Mouse (Mus musculus): ENCODE data around the gene Gm11758. TPM values are rescaled to one million over a fixed set of nuclear protein-coding genes. Genes with fewer than 3 reads are reported as not detected.

Gm11758 gene
- not detected in 2 replicates for polyA plus RNA-seq (2012; rRNA removed; ENCODE audit: low replicate concordance)

DNA sequence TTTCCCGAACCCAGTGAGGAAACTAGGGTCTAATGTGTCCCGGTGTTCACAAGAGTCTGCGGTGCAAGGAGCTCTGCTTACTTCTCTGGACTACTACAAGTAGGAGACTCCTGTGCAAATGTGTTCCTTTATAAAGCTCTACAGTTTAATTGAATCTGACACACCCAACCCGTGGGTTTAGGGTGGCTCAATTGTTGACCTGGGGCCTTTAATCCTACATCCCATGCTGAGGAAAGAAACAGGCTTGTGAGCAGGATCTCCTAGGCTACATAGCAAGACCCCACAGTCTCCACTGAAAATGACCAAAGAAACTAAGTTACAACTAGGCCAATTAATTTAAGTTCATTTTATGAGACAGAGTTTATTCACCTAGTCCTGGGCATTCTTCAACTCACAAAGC lies at the start of gene Gm11758:
Gene Gm11758, minus strand, starts transcription at position 101 of the 400 bp plus-strand sequence.

DNA sequence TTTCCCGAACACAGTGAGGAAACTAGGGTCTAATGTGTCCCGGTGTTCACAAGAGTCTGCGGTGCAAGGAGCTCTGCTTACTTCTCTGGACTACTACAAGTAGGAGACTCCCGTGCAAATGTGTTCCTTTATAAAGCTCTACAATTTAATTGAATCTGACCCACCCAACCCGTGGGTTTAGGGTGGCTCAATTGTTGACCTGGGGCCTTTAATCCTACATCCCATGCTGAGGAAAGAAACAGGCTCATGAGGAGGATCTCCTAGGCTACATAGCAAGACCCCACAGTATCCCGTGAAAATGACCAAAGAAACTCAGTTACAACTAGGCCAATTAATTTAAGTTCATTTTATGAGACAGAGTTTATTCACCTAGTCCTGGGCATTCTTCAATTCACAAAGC lies 44.6 kb upstream of the Gm11758 start, which contains the start of gene Gm11756:
Gene Gm11756, minus strand, starts transcription at position 101 of the 400 bp plus-strand sequence.

DNA sequence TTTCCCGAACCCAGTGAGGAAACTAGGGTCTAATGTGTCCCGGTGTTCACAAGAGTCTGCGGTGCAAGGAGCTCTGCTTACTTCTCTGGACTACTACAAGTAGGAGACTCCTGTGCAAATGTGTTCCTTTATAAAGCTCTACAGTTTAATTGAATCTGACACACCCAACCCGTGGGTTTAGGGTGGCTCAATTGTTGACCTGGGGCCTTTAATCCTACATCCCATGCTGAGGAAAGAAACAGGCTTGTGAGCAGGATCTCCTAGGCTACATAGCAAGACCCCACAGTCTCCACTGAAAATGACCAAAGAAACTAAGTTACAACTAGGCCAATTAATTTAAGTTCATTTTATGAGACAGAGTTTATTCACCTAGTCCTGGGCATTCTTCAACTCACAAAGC lies 29.8 kb upstream of the Gm11758 start, which contains the start of gene Gm13871:
Gene Gm13871, minus strand, starts transcription at position 101 of the 400 bp plus-strand sequence.

DNA sequence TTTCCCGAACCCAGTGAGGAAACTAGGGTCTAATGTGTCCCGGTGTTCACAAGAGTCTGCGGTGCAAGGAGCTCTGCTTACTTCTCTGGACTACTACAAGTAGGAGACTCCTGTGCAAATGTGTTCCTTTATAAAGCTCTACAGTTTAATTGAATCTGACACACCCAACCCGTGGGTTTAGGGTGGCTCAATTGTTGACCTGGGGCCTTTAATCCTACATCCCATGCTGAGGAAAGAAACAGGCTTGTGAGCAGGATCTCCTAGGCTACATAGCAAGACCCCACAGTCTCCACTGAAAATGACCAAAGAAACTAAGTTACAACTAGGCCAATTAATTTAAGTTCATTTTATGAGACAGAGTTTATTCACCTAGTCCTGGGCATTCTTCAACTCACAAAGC lies 14.9 kb upstream of the Gm11758 start, which contains the start of gene Gm11757:
Gene Gm11757, minus strand, starts transcription at position 101 of the 400 bp plus-strand sequence.

Other genes with a start within 250 kb of the Gm11758 start
- gene Gm11236, start 238.1 kb downstream of the Gm11758 start, polyA plus RNA-seq (2012; rRNA removed; ENCODE audit: low replicate concordance) = not detected in 2 replicates
- not detected in 2 replicates for gene Gm11239, start 207.9 kb downstream of the Gm11758 start, polyA plus RNA-seq (2012; rRNA removed; ENCODE audit: low replicate concordance)
- not detected in 2 replicates for gene Gm428, start 192.8 kb downstream of the Gm11758 start, polyA plus RNA-seq (2012; rRNA removed; ENCODE audit: low replicate concordance)
- gene Rasef, start 85.3 kb downstream of the Gm11758 start, polyA plus RNA-seq (2012; rRNA removed; ENCODE audit: low replicate concordance) = 3.6 TPM in 1 of 2 replicates, not detected in the other
- gene Gm11757, start 14.8 kb upstream of the Gm11758 start, polyA plus RNA-seq (2012; rRNA removed; ENCODE audit: low replicate concordance) = not detected in 2 replicates
- gene Gm13871, start 29.7 kb upstream of the Gm11758 start, polyA plus RNA-seq (2012; rRNA removed; ENCODE audit: low replicate concordance) = not detected in 2 replicates
- gene Gm11756, start 44.5 kb upstream of the Gm11758 start, polyA plus RNA-seq (2012; rRNA removed; ENCODE audit: low replicate concordance) = not detected in 2 replicates
- gene 2310002L09Rik, start 74.6 kb upstream of the Gm11758 start, polyA plus RNA-seq (2012; rRNA removed; ENCODE audit: low replicate concordance) = not detected in 2 replicates
- 0.13 and 0.66 TPM in 2 replicates for gene Frmd3, start 137.2 kb upstream of the Gm11758 start, polyA plus RNA-seq (2012; rRNA removed; ENCODE audit: low replicate concordance)

Data from subcutaneous adipose tissue, adult 2 months (tissue).